In genomic region chrX:73949341-73949740, GRCm38 (mm10) we compare ENCODE assay signal across 10 mouse cellular contexts.
"Had no signal": no experiment of that assay in that cellular context is flagged by ENCODE, and none has a peak within 500 bp of the region (broad histone marks: within the 10 kb centered on the region; RNA-seq: fewer than 3 reads in every experiment).

No protein-coding gene starts in this region.

- H3K9me3 ChIP-seq: kidney, embryonic 15.5 days; limb, embryonic 10.5 days; liver, embryonic 12.5 days; midbrain, embryonic 10.5 days; neural tube, embryonic 13.5 days had no signal

- H3K27me3 ChIP-seq: kidney, embryonic 15.5 days; liver, embryonic 12.5 days; neural tube, embryonic 13.5 days had no signal

- H3K4me3 ChIP-seq: kidney, embryonic 15.5 days; left cerebral cortex, adult 2 months; limb, embryonic 10.5 days; liver, embryonic 12.5 days; midbrain, embryonic 10.5 days; myocyte; neural tube, embryonic 13.5 days had no signal

- H3K9ac ChIP-seq: kidney, embryonic 15.5 days; liver, embryonic 12.5 days; liver, postnatal 0 days; neural tube, embryonic 13.5 days had no signal

- H3K27ac ChIP-seq: kidney, embryonic 15.5 days; left cerebral cortex, adult 2 months; limb, embryonic 10.5 days; liver, embryonic 12.5 days; macrophage; midbrain, embryonic 10.5 days; neural tube, embryonic 13.5 days; stomach, postnatal 0 days had no signal

- H3K4me1 ChIP-seq: kidney, embryonic 15.5 days; limb, embryonic 10.5 days; midbrain, embryonic 10.5 days; neural tube, embryonic 13.5 days had no signal

- H3K4me2 ChIP-seq: kidney, embryonic 15.5 days; liver, embryonic 12.5 days; neural tube, embryonic 13.5 days had no signal
